Mouse (Mus musculus) forebrain, embryonic 16.5 days (tissue): ENCODE data around the gene Izumo1r. TPM values are rescaled to one million over a fixed set of nuclear protein-coding genes. Genes with fewer than 3 reads are reported as not detected.

ENCODE experiments used
- ATAC-seq: fragments of 200-750 bp; cut with Nextera tagmentation; 2 replicates; pipeline ENCODE4 v1.8.0; 2017; ENCODE audit warnings: mild to moderate bottlenecking, moderate library complexity
- H3K27ac ChIP-seq: fragments of 300-500 bp; sonication (generic); 2 replicates; pipeline ENCODE4 v1.5.1; 2014; ENCODE audit warnings: low read length, control low read depth
- H3K27me3 ChIP-seq: fragments of 300-500 bp; sonication (generic); replicated peaks from 2 replicates; pipeline ENCODE4 v1.6.1; 2014; ENCODE audit warnings: low read length; ENCODE audit not compliant: control insufficient read depth, insufficient read depth
- H3K36me3 ChIP-seq: fragments of 300-500 bp; sonication (generic); 2 replicates; pipeline ENCODE4 v1.6.1; 2014; ENCODE audit not compliant: control insufficient read depth, insufficient read depth
- H3K4me1 ChIP-seq: fragments of 300-500 bp; sonication (generic); replicated peaks from 2 replicates; pipeline ENCODE4 v1.6.1; 2014; ENCODE audit warnings: low read length; ENCODE audit not compliant: control insufficient read depth, insufficient read depth
- H3K4me2 ChIP-seq: fragments of 300-500 bp; sonication (generic); 2 replicates; pipeline ENCODE4 v1.6.1; 2014; ENCODE audit warnings: mild to moderate bottlenecking, low read length, control low read depth
- H3K4me3 ChIP-seq: fragments of 300-500 bp; sonication (generic); replicated peaks from 2 replicates; pipeline ENCODE4 v1.5.1; 2014; ENCODE audit warnings: mild to moderate bottlenecking, low read length, control low read depth
- H3K9ac ChIP-seq: fragments of 300-500 bp; sonication (generic); replicated peaks from 2 replicates; pipeline ENCODE4 v1.6.1; 2014; ENCODE audit warnings: low read depth, low read length, control low read depth
- H3K9me3 ChIP-seq: fragments of 300-500 bp; sonication (generic); 2 replicates; pipeline ENCODE4 v1.6.1; 2016; ENCODE audit warnings: low read length; ENCODE audit not compliant: control insufficient read depth
- WGBS: fragments of 180-500 bp; shearing (Covaris S2); extraction: QIAGEN DNeasy Blood & Tissue Kit; methylation state at CpG from one replicate; pipeline ENCODE4 v1.1.7; 2014; 5-methylcytosine and 5-hydroxymethylcytosine counted together
- polyA plus RNA-seq: library from polyadenylated mRNA; unstranded; fragments of >200 nt; fragmentation: Nextera tagmentation; extraction: Ambion mirVana; gene quantifications from 2 replicates; pipeline ENCODE4 v1.2.1, GENCODE M21; 2015

The Izumo1r gene
- polyA plus RNA-seq, 1 experiment from 2014 or later = not detected

DNA sequence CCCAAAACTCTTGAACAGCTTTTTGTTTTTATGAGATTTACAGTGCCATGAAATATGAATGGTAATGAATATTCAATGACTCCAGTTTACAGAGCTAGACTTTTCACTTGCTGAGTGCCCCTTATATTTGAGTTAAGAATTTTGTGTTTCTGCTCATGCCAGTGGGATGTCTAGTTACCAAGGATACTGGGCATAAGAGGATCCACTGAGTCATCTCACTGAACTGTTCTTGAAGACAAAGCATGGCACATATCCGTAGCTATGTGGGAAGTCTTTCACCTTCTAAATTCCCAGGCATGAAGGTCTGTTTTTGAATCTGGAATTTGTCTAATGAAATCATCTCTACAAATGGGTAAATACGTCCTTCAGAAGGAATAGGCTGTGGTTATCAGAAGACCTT, 8.3 kb upstream of the Izumo1r start:
- H3K4me1 ChIP-seq = no peaks in the 10 kb centered on the region
- no peaks in the 10 kb centered on the region for H3K27me3 ChIP-seq
- WGBS = 91% methylated on average over 2 of the region's 2 CpGs
- H3K4me3 ChIP-seq = no peak overlapping the region
- H3K27ac ChIP-seq = no peak overlapping the region
- H3K9ac ChIP-seq = no peak overlapping the region
- H3K36me3 ChIP-seq = no peaks in the 10 kb centered on the region
- no peaks in the 10 kb centered on the region for H3K9me3 ChIP-seq
- H3K4me2 ChIP-seq = no peak overlapping the region
- ATAC-seq = no peak

- Histone ChIP-seq H3K4me2 (no peak overlapping the region), H3K9ac (no peak overlapping the region), H3K36me3 (no peaks in the 10 kb centered on the region), H3K9me3 (no peaks in the 10 kb centered on the region), H3K27me3 (no peaks in the 10 kb centered on the region), H3K27ac (no peak overlapping the region), H3K4me1 (no peaks in the 10 kb centered on the region), H3K4me3 (no peak overlapping the region)
- ATAC-seq = peak; percentile 54
- WGBS = 29% methylated on average over 5 of the region's 5 CpGs
Observed at GRCm38 (mm10) chr9:14909981-14910380, 6.2 kb upstream of the Izumo1r start.

DNA sequence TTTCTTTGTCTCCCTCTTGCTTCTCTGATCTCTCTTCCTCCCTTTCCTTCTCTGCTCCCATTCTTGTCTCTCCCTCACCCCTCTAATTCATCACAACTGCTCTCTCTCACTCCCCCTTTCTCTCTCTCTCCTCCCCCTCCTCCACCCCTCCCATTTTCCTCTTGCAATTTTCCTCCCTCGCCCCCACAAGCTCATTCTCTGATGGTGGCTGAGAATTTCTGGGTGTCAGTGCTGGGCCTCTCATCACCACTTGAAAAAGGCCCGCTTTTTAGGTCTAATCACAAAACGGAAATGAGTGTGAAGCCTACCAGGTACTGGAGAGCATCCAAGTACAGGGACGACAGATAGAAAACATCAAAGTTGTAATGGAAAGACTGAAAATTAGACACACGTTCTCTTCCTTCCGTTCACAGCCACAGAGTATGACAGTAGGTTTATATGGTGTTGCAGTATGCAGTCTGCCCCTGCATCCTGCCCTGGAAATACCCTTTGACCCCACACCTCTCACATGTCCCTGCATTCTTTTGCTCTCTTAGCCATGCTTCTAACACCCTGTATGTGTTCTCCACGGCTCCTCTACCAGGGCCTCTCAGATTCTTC, 4.2 kb upstream of the Izumo1r start:
- H3K36me3 ChIP-seq = no peaks in the 10 kb centered on the region
- WGBS = 64% methylated on average over 7 of the region's 7 CpGs
- ATAC-seq = no peak
- no peak overlapping the region for H3K27ac ChIP-seq
- no peaks in the 10 kb centered on the region for H3K9me3 ChIP-seq
- peaks cover 3% of the 10 kb centered on the region; the same call in 1 of the 2 replicates for H3K4me1 ChIP-seq
- no peak overlapping the region for H3K9ac ChIP-seq
- H3K4me3 ChIP-seq = no peak overlapping the region
- no peaks in the 10 kb centered on the region for H3K27me3 ChIP-seq
- no peak overlapping the region for H3K4me2 ChIP-seq

- Histone ChIP-seq H3K9me3 (no peaks in the 10 kb centered on the region), H3K4me3 (no peak overlapping the region), H3K9ac (no peak overlapping the region), H3K4me2 (no peak overlapping the region), H3K36me3 (no peaks in the 10 kb centered on the region), H3K27me3 (no peaks in the 10 kb centered on the region), H3K27ac (no peak overlapping the region), H3K4me1 (peaks cover 3% of the 10 kb centered on the region; the same call in 1 of the 2 replicates)
- ATAC-seq = no peak
- WGBS = 77% methylated on average over 3 of the region's 3 CpGs
Observed at GRCm38 (mm10) chr9:14905956-14906355, 2.2 kb upstream of the Izumo1r start.

- Histone ChIP-seq H3K27ac (no peak overlapping the region), H3K36me3 (no peaks in the 10 kb centered on the region)
Observed at GRCm38 (mm10) chr9:14904741-14905475, 1.2 kb upstream of the Izumo1r start.

DNA sequence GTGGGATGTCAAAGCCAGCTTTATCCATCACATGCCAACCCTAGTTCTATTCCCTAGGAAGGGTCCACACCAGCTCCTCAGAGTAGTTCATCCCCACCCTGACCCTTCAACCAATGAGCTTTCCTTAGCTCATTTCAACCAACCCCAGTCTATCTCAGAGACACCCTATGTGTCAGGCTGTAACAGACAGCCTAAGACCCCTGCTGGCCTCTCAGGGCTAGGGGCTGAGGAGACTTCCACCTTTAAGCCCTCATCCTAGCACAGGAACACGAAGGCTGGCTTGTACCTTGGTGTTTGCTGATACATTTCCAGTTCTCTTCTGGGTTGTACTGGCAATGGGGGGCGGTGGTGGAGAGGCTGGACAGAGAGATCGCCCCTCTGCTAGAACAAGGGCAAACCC, 743 bp downstream of the Izumo1r start:
- Histone ChIP-seq H3K4me1 (peaks cover 3% of the 10 kb centered on the region; the same call in 1 of the 2 replicates), H3K9me3 (no peaks in the 10 kb centered on the region), H3K4me2 (no peak overlapping the region), H3K36me3 (no peaks in the 10 kb centered on the region), H3K9ac (no peak overlapping the region), H3K27ac (no peak overlapping the region), H3K4me3 (no peak overlapping the region), H3K27me3 (no peaks in the 10 kb centered on the region)
- WGBS = 94% methylated on average over 3 of the region's 3 CpGs
- no peak for ATAC-seq

More at GRCm38 (mm10) chr9:14904741-14905475, 1.2 kb upstream of the Izumo1r start:
- 0 out of 2 replicates have a peak, but pooled peaks have one; percentile 41 for ATAC-seq
- no peak overlapping the region for H3K9ac ChIP-seq
- H3K27me3 ChIP-seq = no peaks in the 10 kb centered on the region
- no peak overlapping the region for H3K4me2 ChIP-seq
- no peaks in the 10 kb centered on the region for H3K9me3 ChIP-seq
- H3K4me1 ChIP-seq = peaks cover 3% of the 10 kb centered on the region; the same call in 1 of the 2 replicates
- H3K4me3 ChIP-seq = no peak overlapping the region
- WGBS = 52% methylated on average over 9 of the region's 9 CpGs

DNA sequence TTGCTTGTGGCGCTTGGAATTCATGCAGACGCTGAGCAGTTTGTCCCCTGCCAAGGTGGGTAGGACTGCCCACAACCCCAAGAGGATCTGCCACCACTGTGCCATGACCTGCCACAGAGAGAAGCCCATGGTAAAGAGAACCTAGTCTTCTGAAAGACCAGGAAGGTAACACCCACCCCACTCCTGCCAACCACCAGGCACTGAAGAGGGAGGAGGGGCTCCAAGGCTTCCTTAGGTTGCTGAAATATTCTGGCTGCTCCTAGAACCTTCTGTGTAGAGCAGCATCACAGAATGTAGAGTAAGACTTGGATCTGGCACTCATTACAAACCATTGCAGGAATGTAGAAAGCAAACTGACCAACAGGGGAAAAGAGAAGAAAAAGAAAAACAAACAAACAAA, 1.3 kb downstream of the Izumo1r start:
- no peak overlapping the region for H3K4me2 ChIP-seq
- H3K9me3 ChIP-seq = no peaks in the 10 kb centered on the region
- no peaks in the 10 kb centered on the region for H3K36me3 ChIP-seq
- H3K9ac ChIP-seq = no peak overlapping the region
- WGBS = 100% methylated on average over 2 of the region's 2 CpGs
- H3K27ac ChIP-seq = no peak overlapping the region
- no peak overlapping the region for H3K4me3 ChIP-seq
- peaks cover 3% of the 10 kb centered on the region; the same call in 1 of the 2 replicates for H3K4me1 ChIP-seq
- H3K27me3 ChIP-seq = no peaks in the 10 kb centered on the region
- ATAC-seq = no peak

DNA sequence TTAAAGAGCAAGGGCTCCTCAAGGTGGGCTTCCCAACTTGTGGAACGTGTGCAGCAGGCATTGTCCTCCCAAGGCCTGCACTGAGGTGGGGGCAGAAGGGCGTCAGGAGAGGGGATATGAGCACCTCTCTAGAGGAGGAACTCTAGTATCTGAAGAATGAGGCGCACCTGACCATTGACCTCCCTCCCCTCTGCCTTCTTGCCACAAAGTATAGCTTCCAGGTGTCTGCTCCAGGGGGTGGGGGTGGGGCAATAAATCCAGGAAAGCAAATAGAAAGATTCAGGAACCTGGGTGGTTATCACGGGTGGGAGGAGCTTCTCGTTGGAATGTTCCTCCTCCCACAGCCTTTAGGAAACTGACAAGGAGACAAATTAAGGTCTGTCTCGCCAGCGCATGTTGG, 2.0 kb downstream of the Izumo1r start:
- Histone ChIP-seq H3K27me3 (no peaks in the 10 kb centered on the region), H3K4me3 (no peak overlapping the region), H3K27ac (no peak overlapping the region), H3K4me2 (no peak overlapping the region), H3K9me3 (no peaks in the 10 kb centered on the region), H3K4me1 (peaks cover 3% of the 10 kb centered on the region; the same call in 1 of the 2 replicates), H3K9ac (no peak overlapping the region), H3K36me3 (no peaks in the 10 kb centered on the region)
- ATAC-seq = no peak
- 88% methylated on average over 7 of the region's 7 CpGs for WGBS

DNA sequence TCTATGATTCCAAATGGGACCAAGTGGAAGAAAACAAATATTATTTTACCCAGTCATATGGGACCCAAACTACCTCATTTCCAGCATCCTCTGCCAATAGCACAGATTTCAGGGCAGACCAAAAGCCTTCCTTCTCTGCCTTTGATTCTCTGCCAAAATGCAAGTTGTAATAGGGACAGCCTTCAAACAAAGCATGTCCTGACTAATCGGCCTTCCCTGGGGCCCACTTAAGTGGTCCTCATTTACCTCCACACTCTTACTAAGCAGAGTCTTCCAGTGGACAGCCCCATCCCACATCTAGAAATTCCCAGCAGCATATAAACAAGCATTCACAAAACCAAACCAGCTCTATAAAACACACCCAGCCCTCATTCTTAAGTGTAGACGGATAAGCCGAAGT, 6.6 kb downstream of the Izumo1r start:
- Histone ChIP-seq H3K27ac (no peak overlapping the region), H3K4me3 (no peak overlapping the region), H3K9ac (no peak overlapping the region), H3K9me3 (no peaks in the 10 kb centered on the region), H3K4me1 (no peaks in the 10 kb centered on the region), H3K36me3 (no peaks in the 10 kb centered on the region), H3K4me2 (no peak overlapping the region), H3K27me3 (no peaks in the 10 kb centered on the region)
- no peak for ATAC-seq
- 46% methylated on average over 3 of the region's 3 CpGs for WGBS
